Mouse (Mus musculus) forebrain, embryonic 16.5 days (tissue): ENCODE measurements around the gene Gm28051. TPM values are rescaled to one million over a fixed set of nuclear protein-coding genes. Genes with fewer than 3 reads are reported as not detected.

ENCODE experiments used
- ATAC-seq: fragments of 200-750 bp; cut with Nextera tagmentation; 2 replicates; pipeline ENCODE4 v1.8.0; 2017; ENCODE audit warnings: mild to moderate bottlenecking, moderate library complexity
- H3K27ac ChIP-seq: fragments of 300-500 bp; sonication (generic); 2 replicates; pipeline ENCODE4 v1.5.1; 2014; ENCODE audit warnings: low read length, control low read depth
- H3K27me3 ChIP-seq: fragments of 300-500 bp; sonication (generic); replicated peaks from 2 replicates; pipeline ENCODE4 v1.6.1; 2014; ENCODE audit warnings: low read length; ENCODE audit not compliant: control insufficient read depth, insufficient read depth
- H3K36me3 ChIP-seq: fragments of 300-500 bp; sonication (generic); 2 replicates; pipeline ENCODE4 v1.6.1; 2014; ENCODE audit not compliant: control insufficient read depth, insufficient read depth
- H3K4me1 ChIP-seq: fragments of 300-500 bp; sonication (generic); replicated peaks from 2 replicates; pipeline ENCODE4 v1.6.1; 2014; ENCODE audit warnings: low read length; ENCODE audit not compliant: control insufficient read depth, insufficient read depth
- H3K4me2 ChIP-seq: fragments of 300-500 bp; sonication (generic); 2 replicates; pipeline ENCODE4 v1.6.1; 2014; ENCODE audit warnings: mild to moderate bottlenecking, low read length, control low read depth
- H3K4me3 ChIP-seq: fragments of 300-500 bp; sonication (generic); replicated peaks from 2 replicates; pipeline ENCODE4 v1.5.1; 2014; ENCODE audit warnings: mild to moderate bottlenecking, low read length, control low read depth
- H3K9ac ChIP-seq: fragments of 300-500 bp; sonication (generic); replicated peaks from 2 replicates; pipeline ENCODE4 v1.6.1; 2014; ENCODE audit warnings: low read depth, low read length, control low read depth
- H3K9me3 ChIP-seq: fragments of 300-500 bp; sonication (generic); 2 replicates; pipeline ENCODE4 v1.6.1; 2016; ENCODE audit warnings: low read length; ENCODE audit not compliant: control insufficient read depth
- WGBS: fragments of 180-500 bp; shearing (Covaris S2); extraction: QIAGEN DNeasy Blood & Tissue Kit; methylation state at CpG from one replicate; pipeline ENCODE4 v1.1.7; 2014; 5-methylcytosine and 5-hydroxymethylcytosine counted together
- polyA plus RNA-seq: library from polyadenylated mRNA; unstranded; fragments of >200 nt; fragmentation: Nextera tagmentation; extraction: Ambion mirVana; gene quantifications from 2 replicates; pipeline ENCODE4 v1.2.1, GENCODE M21; 2015

Gm28051 gene
- polyA plus RNA-seq, 1 experiment from 2014 or later = not detected

- no peak overlapping the region for H3K9ac ChIP-seq
- H3K4me1 ChIP-seq = peaks cover 81% of the 10 kb centered on the region
- H3K27ac ChIP-seq = no peak overlapping the region
Measured at GRCm38 (mm10) chr12:102699156-102699555, 58.4 kb downstream of the Gm28051 start.

GRCm38 (mm10) chr12:102698089-102698684 is 59.4 kb downstream of the Gm28051 start:
- WGBS = 20% methylated on average over 1 of the region's 1 CpGs
- peak; percentile 31 for ATAC-seq
- H3K9me3 ChIP-seq = no peaks in the 10 kb centered on the region
- H3K9ac ChIP-seq = peak overlapping the region; percentile 31
- H3K4me1 ChIP-seq = peaks cover 71% of the 10 kb centered on the region
- no peak overlapping the region for H3K4me3 ChIP-seq
- no peaks in the 10 kb centered on the region for H3K27me3 ChIP-seq
- H3K36me3 ChIP-seq = no peaks in the 10 kb centered on the region
- no peak overlapping the region; the same call in 1 of the 2 replicates for H3K4me2 ChIP-seq
- H3K27ac ChIP-seq = peak overlapping the region; percentile 31

More at GRCm38 (mm10) chr12:102699156-102699555, 58.4 kb downstream of the Gm28051 start:
- ATAC-seq = no peak
- Histone ChIP-seq H3K4me2 (no peak overlapping the region), H3K36me3 (no peaks in the 10 kb centered on the region), H3K27me3 (no peaks in the 10 kb centered on the region), H3K9me3 (no peaks in the 10 kb centered on the region), H3K4me3 (no peak overlapping the region)
- WGBS = 17% methylated on average over 1 of the region's 1 CpGs

GRCm38 (mm10) chr12:102697381-102697780 is 60.2 kb downstream of the Gm28051 start:
- WGBS = 73% methylated on average over 7 of the region's 7 CpGs
- Histone ChIP-seq H3K4me1 (peaks cover 63% of the 10 kb centered on the region), H3K4me3 (no peak overlapping the region), H3K36me3 (no peaks in the 10 kb centered on the region), H3K27me3 (no peaks in the 10 kb centered on the region), H3K27ac (peak overlapping the region; percentile 10; the same call in 1 of the 2 replicates), H3K9ac (0 out of 2 replicates have a peak overlapping the region, but pooled peaks have one; percentile 25), H3K4me2 (no peak overlapping the region), H3K9me3 (no peaks in the 10 kb centered on the region)
- no peak for ATAC-seq

GRCm38 (mm10) chr12:102696635-102697354 is 60.8 kb downstream of the Gm28051 start:
- ATAC-seq = no peak
- WGBS = 82% methylated on average over 14 of the region's 14 CpGs
- no peak overlapping the region for H3K9ac ChIP-seq

GRCm38 (mm10) chr12:102695369-102696239 is 62.0 kb downstream of the Gm28051 start:
- no peak overlapping the region for H3K4me3 ChIP-seq
- H3K27ac ChIP-seq = no peak overlapping the region
- no peak overlapping the region for H3K9ac ChIP-seq
- H3K27me3 ChIP-seq = no peaks in the 10 kb centered on the region
- ATAC-seq = no peak; the same call in 1 of the 2 replicates
- no peak overlapping the region for H3K4me2 ChIP-seq
- WGBS = 57% methylated on average over 18 of the region's 18 CpGs
- H3K4me1 ChIP-seq = peaks cover 54% of the 10 kb centered on the region
- no peaks in the 10 kb centered on the region for H3K9me3 ChIP-seq
- H3K36me3 ChIP-seq = no peaks in the 10 kb centered on the region

More at GRCm38 (mm10) chr12:102696635-102697354, 60.8 kb downstream of the Gm28051 start:
- no peaks in the 10 kb centered on the region for H3K9me3 ChIP-seq
- peaks cover 61% of the 10 kb centered on the region for H3K4me1 ChIP-seq
- no peak overlapping the region for H3K4me2 ChIP-seq
- no peaks in the 10 kb centered on the region for H3K27me3 ChIP-seq
- H3K4me3 ChIP-seq = no peak overlapping the region
- H3K27ac ChIP-seq = no peak overlapping the region
- no peaks in the 10 kb centered on the region for H3K36me3 ChIP-seq

- H3K9ac ChIP-seq = no peak overlapping the region
- H3K4me3 ChIP-seq = no peak overlapping the region
- H3K9me3 ChIP-seq = no peaks in the 10 kb centered on the region
- no peaks in the 10 kb centered on the region for H3K36me3 ChIP-seq
- no peak overlapping the region for H3K27ac ChIP-seq
- peaks cover 21% of the 10 kb centered on the region for H3K4me1 ChIP-seq
- 70% methylated on average over 6 of the region's 7 CpGs for WGBS
- no peaks in the 10 kb centered on the region for H3K27me3 ChIP-seq
- H3K4me2 ChIP-seq = no peak overlapping the region
- no peak for ATAC-seq
Measured at GRCm38 (mm10) chr12:102691761-102692160, 65.8 kb downstream of the Gm28051 start.

GRCm38 (mm10) chr12:102691180-102691579 is 66.4 kb downstream of the Gm28051 start:
- H3K9ac ChIP-seq = no peak overlapping the region
- 80% methylated on average over 11 of the region's 11 CpGs for WGBS
- no peak overlapping the region for H3K4me3 ChIP-seq
- no peak overlapping the region for H3K27ac ChIP-seq
- H3K4me2 ChIP-seq = no peak overlapping the region
- peaks cover 17% of the 10 kb centered on the region for H3K4me1 ChIP-seq
- ATAC-seq = no peak
- H3K36me3 ChIP-seq = no peaks in the 10 kb centered on the region
- no peaks in the 10 kb centered on the region for H3K27me3 ChIP-seq
- H3K9me3 ChIP-seq = no peaks in the 10 kb centered on the region

- H3K4me3 ChIP-seq = no peak overlapping the region
- no peak for ATAC-seq
- H3K9ac ChIP-seq = no peak overlapping the region
- no peaks in the 10 kb centered on the region for H3K36me3 ChIP-seq
- no peaks in the 10 kb centered on the region for H3K9me3 ChIP-seq
- peaks cover 18% of the 10 kb centered on the region for H3K4me1 ChIP-seq
- H3K27me3 ChIP-seq = no peaks in the 10 kb centered on the region
- 88% methylated on average over 15 of the region's 15 CpGs for WGBS
- H3K4me2 ChIP-seq = no peak overlapping the region
- no peak overlapping the region for H3K27ac ChIP-seq
Measured at GRCm38 (mm10) chr12:102689773-102690563, 67.6 kb downstream of the Gm28051 start.
